Mouse (Mus musculus) limb, embryonic 14.5 days (tissue): ENCODE measurements around the gene Fam160a1. TPM values are rescaled to one million over a fixed set of nuclear protein-coding genes. Genes with fewer than 3 reads are reported as not detected.

Source experiments
- ATAC-seq: fragments of 200-750 bp; cut with Nextera tagmentation; 2 replicates; pipeline ENCODE4 v1.8.0; 2017; ENCODE audit warnings: low read depth, moderate number of reproducible peaks, moderate TSS enrichment; ENCODE audit not compliant: low FRiP score
- DNase-seq: peaks from one replicate; pipeline ENCODE4 v3.0.0-alpha.2; 2015; ENCODE audit warnings: low spot score
- H3K27ac ChIP-seq: fragments of 300-500 bp; sonication (generic); replicated peaks from 2 replicates; pipeline ENCODE4 v1.5.1; 2014; ENCODE audit warnings: low read depth, mild to moderate bottlenecking, low read length, moderate library complexity, mixed read lengths
- H3K27me3 ChIP-seq: fragments of 300-500 bp; sonication (generic); 2 replicates; pipeline ENCODE4 v1.6.1; 2014; ENCODE audit warnings: low read length, mixed read lengths; ENCODE audit not compliant: control insufficient read depth, insufficient read depth
- H3K36me3 ChIP-seq: fragments of 300-500 bp; sonication (generic); 2 replicates; pipeline ENCODE4 v1.6.1; 2014; ENCODE audit warnings: mild to moderate bottlenecking, low read length, moderate library complexity, mixed read lengths; ENCODE audit not compliant: control insufficient read depth, insufficient read depth
- H3K4me1 ChIP-seq: fragments of 300-500 bp; sonication (generic); 2 replicates; pipeline ENCODE4 v1.6.1; 2014; ENCODE audit warnings: antibody characterized with exemption, low read length, mixed read lengths; ENCODE audit not compliant: control insufficient read depth, insufficient read depth
- H3K4me2 ChIP-seq: fragments of 300-500 bp; sonication (generic); replicated peaks from 2 replicates; pipeline ENCODE4 v1.6.1; 2014; ENCODE audit warnings: low read depth, mild to moderate bottlenecking, low read length, moderate library complexity; ENCODE audit not compliant: severe bottlenecking
- H3K4me3 ChIP-seq: fragments of 300-500 bp; sonication (generic); replicated peaks from 2 replicates; pipeline ENCODE4 v1.5.1; 2014; ENCODE audit warnings: low read length
- H3K9ac ChIP-seq: fragments of 300-500 bp; sonication (generic); 2 replicates; pipeline ENCODE4 v1.6.1; 2014; ENCODE audit warnings: mild to moderate bottlenecking, low read depth, low read length, moderate library complexity; ENCODE audit not compliant: severe bottlenecking
- H3K9me3 ChIP-seq: fragments of 300-500 bp; sonication (generic); 2 replicates; pipeline ENCODE4 v1.6.1; 2016; ENCODE audit warnings: low read length; ENCODE audit not compliant: control insufficient read depth
- POLR2A ChIP-seq: fragments of 200-500 bp; IDR thresholded peaks from 2 replicates; pipeline ENCODE4 v1.8.0; 2012; ENCODE audit warnings: inconsistent platforms, mild to moderate bottlenecking, moderate library complexity, borderline replicate concordance; ENCODE audit not compliant: insufficient read depth, insufficient read length; ENCODE audit errors: extremely low read depth
- WGBS: fragments of 180-500 bp; shearing (Covaris S2); extraction: QIAGEN DNeasy Blood & Tissue Kit; methylation state at CpG from one replicate; pipeline ENCODE4 v1.1.7; 2014; 5-methylcytosine and 5-hydroxymethylcytosine counted together
- polyA plus RNA-seq, 2 experiments: library from polyadenylated mRNA; depleted of rRNA in 1 of 2; stranded (reverse) in 1 of 2; unstranded in 1 of 2; fragments of >200 nt; fragmentation: Nextera tagmentation in 1 of 2; extraction: Ambion mirVana in 1 of 2; gene quantifications; 2 replicates each; pipeline versions ENCODE4 v1.2.1 to v1.2.3; 2012 to 2014

The Fam160a1 gene
- polyA plus RNA-seq, 2 experiments: 4.3 to 6.2 TPM

DNA sequence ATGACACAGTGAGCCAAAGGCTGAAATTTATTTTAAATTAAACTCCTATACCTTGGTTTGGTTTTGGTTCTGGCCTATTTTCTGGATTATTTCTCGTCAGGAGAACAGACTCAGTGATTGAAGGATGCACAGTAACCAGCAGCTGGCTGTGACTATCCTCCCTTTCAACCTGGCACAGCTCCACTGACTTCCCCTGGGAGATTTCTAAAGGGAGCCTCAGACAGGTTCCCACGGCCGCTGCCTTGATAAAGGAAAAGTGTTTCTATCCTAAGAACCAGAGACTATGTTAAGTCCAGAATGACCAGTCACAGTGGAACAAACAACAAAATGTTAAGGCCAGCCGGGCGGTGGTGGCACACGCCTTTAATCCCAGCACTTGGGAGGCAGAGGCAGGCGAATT is 36.2 kb downstream of the Fam160a1 start:
- 85% methylated on average over 7 of the region's 7 CpGs for WGBS
- 0 out of 2 replicates have a peak, but pooled peaks cover 5% of the 10 kb centered on the region for H3K4me1 ChIP-seq
- H3K27me3 ChIP-seq: no peaks in the 10 kb centered on the region
- TF ChIP-seq POLR2A: no peak
- H3K9ac ChIP-seq: no peak overlapping the region
- no peaks in the 10 kb centered on the region for H3K9me3 ChIP-seq
- ATAC-seq (no peak), DNase-seq (no peak)
- H3K4me2 ChIP-seq: no peak overlapping the region
- H3K36me3 ChIP-seq: no peaks in the 10 kb centered on the region
- H3K27ac ChIP-seq: no peak overlapping the region
- no peak overlapping the region for H3K4me3 ChIP-seq

DNA sequence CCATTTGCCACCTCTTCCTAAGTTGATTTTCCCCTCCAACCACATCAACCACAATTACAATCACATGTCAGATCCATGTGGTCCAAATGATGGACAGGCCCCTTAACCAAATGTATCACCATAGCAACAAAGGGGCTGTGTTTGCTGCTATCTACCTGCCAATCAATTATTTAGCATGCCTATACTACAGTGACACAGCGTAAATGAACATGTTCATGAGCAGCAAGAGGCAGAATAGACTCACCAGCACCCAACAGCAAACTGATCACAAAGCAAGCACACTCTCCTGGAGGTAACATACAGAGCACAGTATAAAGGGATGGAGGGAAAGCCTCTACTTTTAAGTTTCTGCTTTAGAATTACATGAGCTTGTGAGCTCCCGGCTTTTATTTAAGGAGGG is 36.8 kb downstream of the Fam160a1 start:
- no peak overlapping the region for H3K4me2 ChIP-seq
- TF ChIP-seq POLR2A: no peak
- H3K9me3 ChIP-seq: no peaks in the 10 kb centered on the region
- ATAC-seq (no peak), DNase-seq (no peak)
- no peak overlapping the region for H3K9ac ChIP-seq
- H3K27ac ChIP-seq: no peak overlapping the region
- H3K4me3 ChIP-seq: no peak overlapping the region
- no peaks in the 10 kb centered on the region for H3K36me3 ChIP-seq
- WGBS: 64% methylated on average over 2 of the region's 2 CpGs
- 0 out of 2 replicates have a peak, but pooled peaks cover 5% of the 10 kb centered on the region for H3K4me1 ChIP-seq
- H3K27me3 ChIP-seq: no peaks in the 10 kb centered on the region

DNA sequence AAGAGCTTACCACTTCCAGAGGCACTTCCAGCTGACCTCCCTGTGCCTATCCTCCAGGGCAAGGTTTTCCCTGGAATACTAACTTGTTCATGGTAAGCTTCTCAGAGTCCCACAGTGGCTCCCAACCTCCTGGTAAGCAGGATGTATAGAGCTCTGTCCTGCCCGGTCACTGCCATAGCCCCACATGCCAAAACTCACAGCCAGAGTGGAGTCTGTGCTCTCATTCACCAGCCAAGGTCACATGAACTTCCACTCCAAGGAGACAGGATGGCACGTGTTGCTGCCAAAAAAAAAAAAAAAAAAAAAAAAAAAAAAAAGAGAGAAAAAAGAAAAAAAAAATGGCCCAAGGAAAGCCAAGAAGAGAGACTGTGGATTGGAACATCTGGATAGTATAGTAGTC is 39.2 kb downstream of the Fam160a1 start:
- no peak for DNase-seq
- no peaks in the 10 kb centered on the region for H3K36me3 ChIP-seq
- ATAC-seq: no peak
- H3K9ac ChIP-seq: no peak overlapping the region
- H3K4me3 ChIP-seq: no peak overlapping the region
- H3K4me1 ChIP-seq: 0 out of 2 replicates have a peak, but pooled peaks cover 5% of the 10 kb centered on the region
- H3K9me3 ChIP-seq: no peaks in the 10 kb centered on the region
- TF ChIP-seq POLR2A: no peak
- H3K27me3 ChIP-seq: no peaks in the 10 kb centered on the region
- WGBS: 73% methylated on average over 2 of the region's 2 CpGs
- 0 out of 2 replicates have a peak overlapping the region, but pooled peaks have one; percentile 52 for H3K27ac ChIP-seq
- H3K4me2 ChIP-seq: no peak overlapping the region

DNA sequence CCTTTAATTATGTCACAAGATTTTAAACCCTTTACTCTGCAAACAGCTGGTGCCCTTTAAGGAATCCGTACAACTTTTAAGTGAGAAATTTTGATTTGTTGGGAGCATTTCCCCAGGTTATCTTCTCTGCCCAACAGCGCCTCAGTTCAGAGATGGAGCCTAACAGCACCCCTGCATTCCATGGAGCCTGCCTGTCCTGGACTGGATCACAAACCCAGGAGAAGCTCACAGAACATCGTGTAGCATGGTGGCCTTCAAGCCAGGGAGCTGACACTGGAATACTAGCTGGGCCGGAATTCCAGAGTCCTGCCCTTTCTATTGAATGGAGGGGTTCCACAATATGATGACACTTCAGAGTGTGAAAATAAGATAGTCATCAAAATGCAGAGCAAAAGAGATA is 39.7 kb downstream of the Fam160a1 start:
- DNase-seq (no peak), ATAC-seq (no peak)
- no peaks in the 10 kb centered on the region for H3K9me3 ChIP-seq
- TF ChIP-seq POLR2A: no peak
- no peak overlapping the region for H3K4me3 ChIP-seq
- 60% methylated on average over 4 of the region's 4 CpGs for WGBS
- H3K27ac ChIP-seq: peak overlapping the region; percentile 52; the same call in 1 of the 2 replicates
- H3K4me1 ChIP-seq: 0 out of 2 replicates have a peak, but pooled peaks cover 5% of the 10 kb centered on the region
- no peaks in the 10 kb centered on the region for H3K36me3 ChIP-seq
- H3K4me2 ChIP-seq: peak overlapping the region; percentile 35; the same call in 1 of the 2 replicates
- H3K9ac ChIP-seq: no peak overlapping the region
- H3K27me3 ChIP-seq: no peaks in the 10 kb centered on the region

DNA sequence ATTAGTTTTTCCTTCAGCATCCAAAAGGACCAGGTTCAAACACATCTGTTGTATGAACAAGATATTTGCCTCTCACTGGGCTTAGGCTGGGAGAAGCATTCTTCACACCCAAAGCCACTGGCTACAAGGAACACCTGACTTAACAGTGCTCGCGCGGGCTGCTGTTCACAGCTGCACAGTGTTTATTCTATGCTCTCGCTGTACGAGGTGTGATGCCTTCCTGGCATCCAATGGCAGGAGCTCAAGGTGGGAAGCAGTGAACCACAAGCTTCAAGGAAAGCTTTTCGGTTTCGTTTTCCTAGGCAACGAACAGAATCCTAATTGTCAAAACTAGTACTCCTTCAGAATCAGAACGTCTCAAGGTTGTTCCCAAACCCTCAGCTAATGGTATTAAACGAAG is 40.4 kb downstream of the Fam160a1 start:
- H3K27ac ChIP-seq: peak overlapping the region; percentile 52
- ATAC-seq: peak; percentile 62; the same call in 1 of the 2 replicates
- H3K4me2 ChIP-seq: peak overlapping the region; percentile 35
- H3K9me3 ChIP-seq: no peaks in the 10 kb centered on the region
- 41% methylated on average over 10 of the region's 10 CpGs for WGBS
- peak; percentile 26 for DNase-seq
- H3K4me1 ChIP-seq: 0 out of 2 replicates have a peak, but pooled peaks cover 5% of the 10 kb centered on the region
- no peak overlapping the region for H3K9ac ChIP-seq
- TF ChIP-seq POLR2A: no peak
- H3K27me3 ChIP-seq: no peaks in the 10 kb centered on the region
- no peak overlapping the region for H3K4me3 ChIP-seq
- no peaks in the 10 kb centered on the region for H3K36me3 ChIP-seq
